Mouse (Mus musculus) olfactory bulb, adult 2 months (tissue): ENCODE results near the gene Cavin4.

Experiments
- CTCF ChIP-seq: fragments of 200-500 bp; IDR thresholded peaks from 2 replicates; pipeline ENCODE4 v1.5.1; 2012; ENCODE audit warnings: low read depth, mild to moderate bottlenecking, low read length, moderate library complexity; ENCODE audit not compliant: insufficient read depth
- POLR2A ChIP-seq: fragments of 200-500 bp; IDR thresholded peaks from 2 replicates; pipeline ENCODE4 v1.6.1; 2012; ENCODE audit warnings: mild to moderate bottlenecking, low read depth, low read length, moderate library complexity; ENCODE audit not compliant: insufficient read depth

DNA sequence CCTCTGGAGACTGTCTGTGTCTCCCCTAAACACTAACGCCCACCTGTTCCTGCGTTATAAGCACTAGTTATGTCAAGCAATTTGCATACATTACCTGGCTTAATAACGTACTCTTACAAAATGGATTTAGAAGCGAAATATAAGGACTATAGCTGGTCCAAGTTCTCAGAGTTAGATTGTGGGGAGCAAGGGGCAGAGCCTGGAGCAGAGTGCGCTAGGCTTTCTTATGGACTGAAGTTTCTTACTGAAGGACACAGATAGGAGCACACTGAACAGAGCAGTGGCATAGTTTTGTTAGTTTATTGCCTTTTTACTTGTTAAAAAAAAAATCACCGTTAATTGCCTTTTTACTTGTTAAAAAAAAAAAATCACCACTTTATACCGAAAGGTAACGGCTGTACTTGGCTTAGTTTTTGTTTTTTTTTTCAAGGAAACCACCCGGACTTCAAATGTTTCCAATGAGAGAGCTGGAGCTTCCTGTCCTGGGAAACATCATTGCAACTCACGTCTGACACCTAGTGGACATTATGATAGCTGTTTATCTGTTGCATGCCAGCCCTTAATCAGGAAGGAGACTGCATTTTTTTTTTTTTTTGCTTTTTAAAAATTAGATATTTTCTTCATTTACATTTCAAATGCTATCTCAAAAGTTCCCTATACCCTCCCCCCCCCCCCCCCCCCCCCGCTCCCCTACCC, 17.5 kb downstream of the Cavin4 start:
- TF ChIP-seq CTCF (no peak), POLR2A (no peak)
